Mouse (Mus musculus): ENCODE measurements at regions not wholly inside any gene's neighbourhood (a gene's known extent, or its start where the extent isn't known, plus 50 kb on each side); places are given as distances from the start of the nearest gene placed in this dataset.

DNA sequence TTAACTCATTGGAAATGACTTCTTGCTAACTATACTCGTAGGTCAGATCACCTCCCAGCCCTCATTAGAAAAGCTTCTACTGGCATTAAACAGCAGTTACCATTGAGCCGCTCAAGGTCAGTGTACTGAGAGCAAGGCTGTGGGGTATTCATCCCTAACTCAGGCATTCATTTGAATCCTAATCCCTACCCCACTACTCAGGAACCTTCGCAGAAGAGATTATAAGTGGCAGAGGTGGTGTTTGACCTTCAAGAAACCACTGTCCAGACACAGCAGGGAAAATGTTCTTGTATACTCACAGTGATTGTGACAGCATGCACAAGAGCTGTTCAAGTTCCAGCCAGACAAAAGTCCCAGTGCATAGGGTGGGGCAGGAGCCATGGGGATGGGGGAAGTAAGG lies 179.5 kb downstream of the 1700064H15Rik start:
- TF ChIP-seq POLR2A (IDR thresholded peaks at IDR 0.05; ENCODE audit: low read depth, low read length) (no peak), CTCF (IDR thresholded peaks at IDR 0.05; ENCODE audit: borderline replicate concordance, insufficient read depth, low read length) (no peak)

Measured in embryonic fibroblast, embryonic 13.5 days (primary cell).